Mouse (Mus musculus): ENCODE measurements around the gene Fam163b.

Fam163b gene

DNA sequence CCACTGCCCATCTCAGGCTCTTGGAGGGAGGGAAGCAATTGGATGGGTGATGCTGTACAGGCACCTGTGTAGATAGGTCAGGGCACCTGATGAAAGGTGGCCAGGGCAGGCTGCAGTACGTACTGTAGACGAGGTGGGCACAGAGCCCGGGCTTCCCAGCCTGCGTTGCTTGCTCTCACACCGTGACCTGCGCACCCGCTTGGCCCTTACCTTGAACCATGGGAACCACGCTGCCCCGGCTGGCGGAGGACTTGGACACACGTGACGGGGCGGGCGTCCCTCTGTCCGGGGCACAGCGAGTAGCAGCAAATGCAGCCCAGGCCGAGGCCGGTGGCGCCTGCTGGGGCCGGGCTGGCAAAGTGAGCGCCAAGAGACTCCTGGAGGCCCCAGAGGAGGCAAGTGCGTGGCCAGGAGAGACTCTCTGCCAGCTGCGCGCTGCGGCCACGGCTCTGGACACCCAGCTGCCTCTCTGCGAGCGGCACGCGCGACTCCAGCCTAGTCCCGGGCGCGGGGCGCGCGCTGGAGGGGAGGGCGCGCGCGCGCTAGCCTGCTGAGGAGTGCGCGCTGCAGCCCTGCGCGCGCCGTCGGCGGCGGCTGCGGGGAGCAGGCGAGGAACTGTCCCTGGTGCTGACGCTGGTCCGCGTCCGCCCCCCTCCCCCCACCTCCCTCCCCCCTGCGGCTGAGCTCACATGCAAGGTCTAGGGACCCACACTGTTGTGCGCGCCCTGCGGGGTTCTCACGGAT is at the start of gene Fam163b:
Gene Fam163b (minus strand): TSS at position 542 of the 744 bp plus-strand sequence.
- DNase-seq, result peak; percentile 37

DNA sequence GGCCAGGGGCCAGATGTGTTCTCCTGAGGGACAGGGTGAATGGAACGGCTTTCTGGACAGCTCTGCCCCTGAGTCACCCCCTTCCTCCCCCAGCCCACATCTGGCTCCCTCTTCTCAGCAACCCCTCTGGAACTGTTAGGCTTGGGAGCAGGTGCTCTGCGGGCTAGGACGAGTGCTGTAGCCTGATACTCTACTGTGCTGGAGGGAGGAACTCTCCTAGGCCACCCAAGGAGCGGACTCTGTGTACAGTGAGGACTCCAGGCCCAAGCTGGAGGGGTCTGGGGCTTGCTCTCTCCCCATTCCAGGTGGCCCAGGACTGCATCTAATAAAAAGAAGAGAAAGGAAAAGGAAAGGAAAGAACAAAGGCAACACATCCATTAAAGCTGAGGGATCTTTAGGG is 47.7 kb upstream of the Fam163b start:
- DNase-seq, result no peak

DNA sequence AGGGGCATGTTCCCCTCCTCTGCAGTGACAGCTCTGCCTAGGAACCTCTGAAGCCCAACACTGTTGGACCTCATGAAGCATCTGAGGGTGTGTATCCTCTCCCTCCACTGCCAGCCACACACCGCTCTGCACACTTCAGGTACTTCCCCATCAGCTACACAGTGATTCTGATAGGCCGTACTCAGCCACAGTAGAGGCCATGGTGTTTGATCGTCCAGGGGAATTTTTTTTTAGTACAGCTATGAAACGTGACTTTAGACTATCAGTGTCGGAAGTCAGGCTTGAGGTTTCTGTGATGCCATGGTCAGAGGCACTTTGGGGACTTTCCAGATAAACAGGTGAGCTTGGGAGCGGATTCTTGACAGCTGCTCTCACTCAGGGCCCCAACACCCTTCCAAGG is 45.2 kb upstream of the Fam163b start:
- no peak for DNase-seq

DNA sequence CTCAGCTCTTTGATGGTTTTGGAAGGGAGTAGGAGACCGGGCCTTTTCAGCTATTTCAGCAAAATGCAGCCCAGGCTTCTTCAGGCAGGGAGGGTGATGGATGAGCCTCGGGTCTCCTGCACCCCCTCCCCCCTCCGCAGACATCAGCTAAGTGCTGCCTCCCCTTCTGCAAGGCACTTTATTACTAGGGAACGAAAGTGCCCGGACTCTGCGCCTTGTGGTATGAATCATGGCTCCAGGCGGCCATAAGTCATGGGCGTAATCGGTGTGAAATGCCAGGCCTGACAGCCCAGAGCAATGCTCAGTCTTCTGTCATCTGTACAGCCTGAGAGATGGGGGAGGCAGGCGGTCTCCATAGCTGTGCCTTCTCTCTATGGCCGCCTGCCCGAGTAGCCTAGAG is 41.4 kb upstream of the Fam163b start:
- DNase-seq, result no peak

DNA sequence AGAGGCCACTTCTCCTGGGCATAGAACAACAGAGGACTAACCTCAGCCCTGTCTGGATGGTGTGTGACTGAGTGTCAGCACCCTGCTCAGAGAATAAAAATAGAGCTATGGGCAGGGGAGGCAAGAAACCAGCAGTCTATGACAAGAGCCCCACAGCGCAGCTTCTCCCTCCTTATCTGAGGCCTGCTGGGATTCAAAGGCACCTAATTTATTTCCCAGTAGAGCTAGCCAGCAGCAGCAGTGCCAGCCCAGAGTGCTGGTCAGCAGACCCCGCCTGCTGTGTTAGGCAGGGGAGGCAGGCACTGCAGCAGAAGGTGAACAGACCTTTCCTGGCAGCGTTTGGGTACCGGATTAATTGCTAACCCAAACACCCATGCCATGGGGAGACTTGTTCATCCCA is 39.6 kb upstream of the Fam163b start:
- DNase-seq, result peak; percentile 26

DNA sequence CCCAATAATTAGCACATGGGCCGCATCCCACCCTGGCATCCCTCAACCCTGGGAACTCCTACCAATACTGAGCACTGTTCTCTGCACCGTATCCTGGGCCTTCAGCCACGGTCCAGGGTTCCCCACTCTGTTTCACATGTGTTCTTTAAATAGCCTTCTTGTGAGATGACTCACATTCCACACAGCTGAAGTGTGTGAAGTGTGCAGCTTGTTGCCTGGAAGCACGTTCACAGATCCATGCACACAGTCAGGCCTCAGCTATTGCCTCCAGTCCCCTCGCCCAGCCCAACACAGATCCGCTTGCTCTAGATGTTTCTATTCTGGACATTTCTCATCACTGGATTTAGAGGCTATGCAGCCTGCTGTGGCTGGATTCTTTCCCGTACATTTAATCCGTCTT is 36.8 kb upstream of the Fam163b start:
- no peak for DNase-seq

DNA sequence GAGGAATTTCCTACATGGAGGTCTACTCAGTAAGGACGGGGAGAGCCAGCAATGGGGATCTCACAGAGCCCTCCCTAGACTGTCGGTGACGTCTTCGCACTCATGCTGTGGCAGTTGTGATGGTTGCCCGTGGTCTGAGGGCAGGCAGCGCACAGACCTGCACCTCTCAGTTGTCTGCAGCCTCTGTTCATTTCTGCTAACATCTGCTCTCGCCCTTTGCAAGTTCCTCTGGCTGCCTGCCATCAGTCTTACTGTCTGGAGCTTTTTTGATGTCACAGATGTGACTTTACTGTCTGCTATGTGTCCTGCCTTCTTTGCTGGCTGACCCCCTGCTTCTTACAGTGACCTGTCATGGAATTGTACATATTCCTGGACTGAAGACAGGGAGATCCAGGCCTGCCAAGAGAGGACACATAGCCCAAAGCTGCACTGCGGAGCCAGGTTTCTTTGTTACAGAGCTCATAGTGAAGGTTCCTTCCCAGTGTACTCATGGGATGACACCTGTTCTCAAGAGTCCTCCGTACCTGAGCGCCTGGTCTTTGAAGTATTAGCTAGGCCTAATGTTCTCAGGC is 33.5 kb upstream of the Fam163b start:
- DNase-seq, result no peak

DNA sequence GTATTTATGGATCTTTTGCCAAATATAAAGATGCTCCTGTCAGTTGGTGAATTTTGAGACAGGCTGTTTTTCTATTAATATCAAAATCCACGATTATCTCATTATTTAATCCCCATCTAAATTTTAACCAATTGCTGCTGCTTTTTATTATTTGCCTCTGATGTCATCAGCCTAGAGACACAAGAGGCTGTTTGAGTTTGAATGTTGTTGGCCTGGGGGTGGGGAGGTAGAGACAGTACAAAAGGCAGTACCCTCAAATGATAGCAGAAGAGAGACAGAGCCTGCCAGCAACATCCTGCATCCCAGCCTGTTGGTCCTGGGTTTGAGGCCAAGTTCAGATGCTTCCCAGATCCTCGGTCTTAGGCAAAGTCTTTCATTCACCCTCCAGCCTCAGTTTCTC is 32.0 kb upstream of the Fam163b start:
- DNase-seq, result no peak

DNA sequence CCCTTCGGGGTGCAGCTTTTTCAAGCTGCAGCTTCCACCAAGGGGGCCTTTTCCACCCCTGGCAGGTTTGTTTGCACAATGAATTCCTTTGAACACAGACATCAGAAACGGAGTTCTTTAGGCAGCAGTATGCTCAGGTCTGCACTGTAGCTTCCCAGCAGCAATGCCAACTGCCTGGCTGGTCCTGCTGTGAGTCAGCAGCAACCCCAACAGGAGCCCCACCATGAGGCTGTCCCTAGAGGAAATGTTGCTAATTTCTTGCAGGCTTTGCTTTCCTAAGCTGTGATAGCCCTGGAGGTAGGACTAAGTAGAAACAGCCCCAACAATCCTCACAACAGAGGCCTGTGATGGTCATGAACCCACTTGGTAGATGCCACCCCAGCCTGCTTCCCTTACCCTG is 24.7 kb upstream of the Fam163b start:
- DNase-seq, result no peak

DNA sequence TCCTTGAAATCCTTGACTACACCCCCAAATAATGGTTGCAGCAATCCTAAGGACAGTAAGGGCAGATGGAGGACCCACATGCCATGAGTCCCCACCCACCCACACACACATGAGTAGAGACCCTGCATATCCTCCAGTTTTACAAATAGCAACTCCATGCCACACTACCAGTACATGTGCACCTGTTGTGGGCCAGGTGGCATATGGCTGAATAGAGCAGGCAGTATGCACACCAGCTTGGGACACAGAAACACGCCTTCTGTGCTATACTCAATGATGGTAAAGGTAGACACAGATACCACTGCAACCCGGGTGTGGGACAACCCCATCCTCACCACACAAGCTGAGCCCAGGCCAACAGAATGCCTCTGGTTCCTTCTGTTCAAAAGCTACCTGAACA is 23.8 kb upstream of the Fam163b start:
- no peak for DNase-seq

DNA sequence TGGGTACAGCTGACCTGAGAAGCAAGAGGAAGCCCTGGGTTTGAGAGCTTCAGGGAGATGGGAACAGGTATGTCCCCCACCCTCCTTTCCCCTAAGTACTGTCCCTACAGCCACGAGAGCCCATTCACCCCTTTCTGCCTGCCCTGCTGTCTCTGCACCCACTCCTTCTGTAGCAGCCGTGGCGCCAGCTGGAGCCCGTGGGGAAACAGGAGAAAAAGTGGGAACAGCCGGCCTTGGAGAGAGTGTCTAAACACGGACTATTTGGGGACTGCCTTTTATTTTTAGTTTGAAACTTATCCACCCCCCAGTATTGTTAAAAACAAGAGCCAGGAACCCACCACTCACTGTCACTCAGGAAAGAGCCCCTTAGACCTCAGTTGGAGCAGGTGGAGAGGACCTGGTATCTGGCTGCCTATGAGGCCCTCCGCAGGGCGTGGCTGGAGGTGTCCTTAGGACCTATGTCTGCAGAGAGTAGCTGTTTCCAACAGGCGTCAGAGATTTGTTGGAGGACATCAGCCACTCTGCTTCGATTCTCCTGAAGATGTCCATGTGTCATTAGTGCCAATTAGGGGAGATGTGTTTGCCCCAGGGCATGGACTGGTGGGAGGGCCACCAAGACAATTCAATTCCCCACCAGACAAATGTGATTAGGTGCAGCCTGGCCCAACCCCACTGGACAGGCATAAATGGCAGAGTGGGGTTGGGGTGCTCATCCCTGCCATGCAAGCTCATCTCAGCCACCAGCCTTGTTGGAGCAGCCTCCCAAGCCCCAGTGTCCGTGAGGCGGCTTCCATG is 22.7 kb upstream of the Fam163b start, which contains the start of gene Dbh:
Gene Dbh (plus strand): TSS at position 438 of the 795 bp plus-strand sequence.
- DNase-seq, result no peak

DNA sequence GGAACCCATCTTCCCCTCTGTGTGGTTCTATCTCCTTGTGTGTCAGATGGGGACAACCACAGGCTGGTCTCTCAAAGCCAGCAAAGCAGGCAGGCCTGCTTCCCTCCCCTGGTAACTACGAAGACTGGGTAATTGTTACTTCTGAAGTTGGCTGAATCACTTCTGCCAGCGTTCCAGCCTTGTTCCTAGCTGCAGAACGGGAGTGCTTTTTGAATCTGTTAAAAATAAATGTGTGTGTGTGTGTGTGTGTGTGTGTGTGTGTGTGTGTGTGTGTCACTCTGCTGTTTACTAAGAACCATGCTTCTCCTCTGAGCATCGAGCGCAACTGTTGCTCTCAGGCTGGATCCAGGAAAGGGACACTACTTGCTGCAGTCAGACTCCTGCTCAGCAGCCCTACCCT is 21.6 kb upstream of the Fam163b start:
- DNase-seq, result no peak

DNA sequence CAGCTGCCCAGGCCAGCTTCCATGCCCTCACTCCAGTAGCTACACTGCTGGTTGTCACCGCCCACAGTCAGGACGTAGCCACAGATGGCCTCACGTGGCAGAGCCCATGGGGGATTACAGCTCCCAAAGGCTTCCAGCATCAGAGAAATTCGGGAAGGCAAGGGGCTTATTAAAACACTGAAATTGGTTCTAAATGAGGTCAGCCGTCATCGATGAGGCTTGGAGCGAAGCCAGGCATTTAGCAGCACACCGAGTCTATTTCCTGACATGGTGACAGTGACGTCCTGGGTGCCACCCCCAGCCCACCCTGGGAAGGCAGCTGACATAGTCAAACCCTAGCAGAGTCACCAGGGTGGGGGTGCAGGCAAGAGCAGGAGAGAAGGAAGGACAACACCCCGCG is 20.4 kb upstream of the Fam163b start:
- DNase-seq, result no peak

DNA sequence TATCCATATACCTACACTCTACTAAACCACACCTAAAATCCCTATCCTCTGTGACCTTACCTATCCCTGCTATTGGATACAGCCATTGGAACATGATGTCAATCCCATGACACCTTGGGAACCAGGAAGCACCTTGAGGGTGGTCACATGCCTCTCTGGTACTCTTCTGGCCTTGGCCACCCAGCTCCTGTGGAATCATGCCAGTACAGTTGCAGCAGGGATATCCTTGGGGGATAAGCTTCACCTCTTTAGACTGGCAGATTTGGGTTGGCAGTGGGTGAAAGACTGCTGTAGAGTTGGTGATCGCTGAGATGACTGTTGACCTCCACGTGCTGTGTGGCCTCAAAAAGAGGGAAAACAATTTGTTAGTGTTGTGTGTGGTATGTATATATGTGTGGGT is 19.2 kb upstream of the Fam163b start:
- no peak for DNase-seq

DNA sequence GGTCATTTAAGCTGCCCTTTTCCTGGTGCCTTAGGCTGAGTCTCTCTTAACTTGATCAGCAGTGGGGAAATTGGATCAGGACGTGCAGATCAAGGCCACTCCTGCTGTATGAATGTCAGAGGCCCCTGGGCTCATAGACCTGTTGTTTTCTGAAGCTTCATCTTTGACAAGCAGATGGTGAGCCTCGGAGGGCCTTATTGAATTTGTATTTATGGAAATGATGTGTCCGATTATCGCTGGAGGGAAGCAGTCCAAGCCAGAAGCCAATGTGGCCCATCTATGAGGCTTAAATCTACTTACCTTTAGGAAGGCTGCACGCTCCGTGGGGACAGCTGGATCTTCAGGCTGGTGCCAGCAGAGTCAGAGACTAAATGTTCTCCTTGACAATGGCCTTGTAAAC is 14.3 kb upstream of the Fam163b start:
- DNase-seq, result no peak

DNA sequence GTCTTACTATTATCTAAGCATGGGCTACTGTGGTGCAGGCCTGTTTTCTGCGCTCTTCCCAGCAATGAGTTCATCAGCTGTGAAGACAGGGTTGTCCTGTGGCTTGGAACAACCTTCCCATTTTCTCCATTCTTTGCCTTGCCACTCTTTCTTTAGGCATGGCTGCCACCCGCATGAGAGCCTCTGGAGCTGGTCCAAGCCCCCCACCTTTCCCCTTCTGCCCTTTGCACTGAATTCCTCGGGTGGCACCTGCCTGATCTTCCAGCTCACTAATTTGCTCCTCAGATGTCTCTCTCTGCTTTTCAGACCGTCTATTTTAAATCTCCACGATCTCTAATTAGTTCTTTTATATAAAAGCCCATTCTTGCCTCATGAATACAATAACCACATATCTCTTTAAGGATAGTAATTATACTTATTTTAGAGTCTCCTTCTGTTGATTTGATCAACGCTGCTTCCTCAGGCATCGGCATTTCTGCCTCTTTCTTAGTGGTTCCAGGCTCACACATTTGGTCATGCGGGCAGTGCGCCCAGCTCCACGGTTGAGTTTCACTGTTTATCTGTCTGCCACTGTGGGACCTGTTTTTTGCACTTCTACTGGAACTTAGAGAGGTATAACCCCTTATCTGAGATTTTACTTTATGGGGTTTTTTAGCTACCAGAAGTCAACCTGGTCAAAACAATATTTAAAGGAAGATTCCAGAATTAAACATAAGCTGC is 12.3 kb upstream of the Fam163b start:
- peak; percentile 68 for DNase-seq

DNA sequence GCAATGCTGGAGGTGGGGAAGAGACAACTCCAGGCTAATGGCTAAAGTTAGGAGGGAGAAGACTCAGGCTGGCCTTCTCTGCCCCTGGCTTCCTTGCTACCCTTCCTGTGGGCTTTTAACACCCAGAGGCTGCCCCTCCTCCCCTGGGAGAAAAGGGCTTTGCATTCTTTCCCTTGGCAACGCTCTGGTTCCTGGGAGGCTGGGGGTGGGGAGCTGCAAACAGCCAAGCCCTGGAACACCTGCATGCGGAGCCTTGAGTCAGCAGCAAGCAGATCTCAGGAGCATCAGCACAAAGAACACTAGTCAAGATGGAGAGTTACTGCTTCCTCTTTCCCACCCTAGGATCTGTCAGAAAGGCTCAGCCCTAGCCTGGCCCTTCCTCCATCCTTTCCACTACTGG is 7.2 kb upstream of the Fam163b start:
- no peak for DNase-seq

DNA sequence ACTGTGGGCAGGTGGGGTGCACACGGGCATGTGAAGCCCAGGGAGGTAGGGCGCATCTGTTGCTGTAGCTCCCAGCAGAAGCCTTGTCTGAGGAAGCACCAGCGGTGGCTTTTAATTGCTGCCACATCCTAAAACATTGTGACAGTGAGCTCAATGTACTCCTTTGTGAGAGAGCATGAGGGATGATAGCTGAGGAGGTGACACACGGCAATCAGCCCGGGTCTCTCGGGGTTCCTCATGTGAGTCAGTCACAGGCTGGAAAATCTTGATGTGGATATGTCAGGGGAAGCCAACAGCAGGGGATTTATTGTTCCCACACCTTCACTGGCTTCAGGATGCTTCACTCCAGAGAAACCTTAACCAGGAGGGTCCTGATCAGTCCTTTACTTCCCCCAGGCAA is 4.5 kb upstream of the Fam163b start:
- DNase-seq, result no peak

DNA sequence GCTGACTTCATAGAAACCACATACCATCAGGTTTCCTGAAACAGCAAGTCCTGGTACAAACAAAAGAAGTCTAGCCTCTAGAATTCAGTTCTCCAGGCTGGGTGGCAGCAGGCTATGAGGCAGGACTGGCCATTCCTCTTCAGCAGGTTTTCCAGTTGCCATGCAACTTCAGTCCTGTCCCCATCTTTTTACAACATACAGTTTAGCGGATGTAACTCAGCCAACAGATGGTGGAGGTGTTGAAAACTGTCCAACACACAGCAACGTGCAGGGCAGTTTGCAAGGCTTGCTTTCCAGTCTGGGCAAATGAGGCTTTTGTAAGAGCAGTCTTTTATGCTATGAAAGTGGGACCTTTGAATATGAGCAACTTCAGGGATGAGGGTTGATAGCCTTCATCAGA is 2.7 kb upstream of the Fam163b start:
- no peak for DNase-seq

DNA sequence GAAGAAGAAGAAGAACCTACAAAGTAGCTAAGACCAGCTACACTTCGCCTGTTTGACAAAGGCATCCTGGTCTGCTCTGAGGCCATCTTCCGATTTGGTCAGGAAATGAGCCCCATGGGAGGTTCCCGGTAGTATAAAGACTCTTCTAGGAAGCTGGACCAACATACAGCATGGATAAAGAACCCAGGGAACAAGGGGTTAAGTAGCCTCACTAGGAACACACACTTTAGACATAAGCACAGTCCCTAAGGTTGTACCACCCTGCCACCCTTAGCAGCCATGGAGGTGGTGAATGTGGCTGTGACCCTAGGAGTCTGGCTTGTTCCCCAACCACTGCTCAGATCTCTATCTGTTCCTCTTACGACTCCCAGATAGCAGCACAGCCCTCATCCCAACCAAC is 3.9 kb downstream of the Fam163b start:
- no peak for DNase-seq

DNA sequence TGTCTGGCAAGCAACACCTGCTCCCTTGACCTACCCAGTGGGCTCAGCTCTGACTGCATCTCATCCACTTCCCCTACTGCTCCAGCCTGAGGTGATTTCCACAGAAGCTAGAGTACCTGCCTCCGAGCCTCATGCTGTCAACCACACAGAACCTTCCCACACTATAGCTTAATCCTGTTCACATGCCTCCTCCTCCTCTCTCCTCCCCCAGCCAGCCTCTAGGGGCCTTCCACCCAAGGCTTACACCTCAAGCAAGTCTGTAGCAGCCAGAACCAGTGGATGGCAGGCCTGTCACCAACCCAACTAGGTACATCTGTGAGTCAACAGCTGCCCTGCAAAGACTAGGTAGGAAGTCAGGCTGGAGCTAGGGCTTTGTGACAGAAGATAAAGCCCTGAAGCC is 5.5 kb downstream of the Fam163b start:
- no peak for DNase-seq

DNA sequence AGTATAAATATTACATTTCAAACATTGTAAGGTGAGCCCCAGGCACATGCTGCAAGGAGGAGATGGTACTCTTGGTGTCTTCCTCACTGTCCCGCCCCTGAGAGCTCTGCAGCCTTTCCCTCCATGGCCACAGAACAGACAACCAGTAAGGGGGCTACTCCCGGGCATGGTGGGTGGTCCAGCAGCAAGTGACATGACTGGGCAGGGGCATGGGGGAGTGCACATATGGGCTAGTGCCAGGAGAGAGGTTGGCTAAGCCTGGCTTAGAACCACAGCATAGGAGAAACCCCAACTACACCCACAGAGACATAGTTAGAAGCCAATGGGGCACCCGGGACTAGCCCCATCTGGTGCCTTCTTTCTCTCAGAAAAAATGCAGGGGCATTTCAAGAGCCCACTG is 6.0 kb downstream of the Fam163b start:
- DNase-seq, result no peak

DNA sequence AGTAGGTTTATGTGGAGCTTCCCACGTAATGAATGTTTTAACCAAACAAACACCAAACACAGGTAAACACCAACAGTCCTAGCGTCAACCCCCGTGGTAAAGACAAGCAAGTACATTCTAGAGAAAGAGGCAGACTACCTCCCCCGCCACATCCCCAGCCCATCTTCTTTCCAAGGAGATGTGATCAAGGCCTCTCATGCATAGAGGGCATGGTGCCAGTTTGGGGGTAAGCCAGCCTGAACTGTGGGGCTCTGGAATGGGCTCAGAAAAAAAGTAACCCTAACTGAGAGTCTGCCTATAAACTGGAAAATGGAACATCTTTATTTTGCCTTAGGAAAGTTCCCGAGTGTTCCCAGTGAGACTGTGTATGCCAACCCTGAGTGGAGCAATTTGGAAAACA is 6.4 kb downstream of the Fam163b start:
- no peak for DNase-seq

DNA sequence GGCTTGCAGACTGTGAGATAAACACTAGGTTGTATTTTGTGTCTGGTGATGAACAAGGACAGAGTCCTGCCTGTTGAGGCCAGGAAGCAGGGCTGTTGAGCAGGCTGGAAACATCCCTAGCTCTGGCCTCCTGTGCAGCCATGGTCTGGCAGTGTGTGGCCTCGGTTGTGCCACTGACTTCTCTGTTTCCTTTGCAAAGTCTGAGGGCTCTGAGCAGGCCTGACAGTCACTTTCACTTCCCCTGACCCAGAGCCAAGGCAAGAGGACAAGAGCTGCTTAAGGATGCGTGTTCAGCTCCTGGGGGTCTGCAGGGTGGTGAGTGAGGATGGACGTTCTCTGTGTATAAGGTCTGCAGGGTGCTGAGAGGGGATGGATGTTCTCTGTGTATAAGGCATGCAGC is 13.3 kb downstream of the Fam163b start:
- no peak for DNase-seq

All from kidney, adult 18-20 months (tissue).